Mouse (Mus musculus): ENCODE measurements around the gene Tmem169. TPM values are rescaled to one million over a fixed set of nuclear protein-coding genes. Genes with fewer than 3 reads are reported as not detected.

Gene Tmem169
- polyA plus RNA-seq, 1 experiment: not detected

GRCm38 (mm10) chr1:72255062-72255853 lies 28.9 kb upstream of the Tmem169 start:
- Histone ChIP-seq H3K27me3 (ENCODE audit: control insufficient read depth, insufficient read depth, low read length) (no peaks in the 10 kb centered on the region), H3K36me3 (ENCODE audit: control insufficient read depth, insufficient read depth, low read length) (no peaks in the 10 kb centered on the region), H3K4me3 (ENCODE audit: extremely low read depth, insufficient read depth, insufficient read length) (no peak overlapping the region), H3K27ac (ENCODE audit: insufficient read depth, low read length) (peak overlapping the region; percentile 14), H3K4me1 (ENCODE audit: control insufficient read depth, insufficient read depth, insufficient read length) (no peaks in the 10 kb centered on the region)
- DNase-seq (ENCODE audit: low read depth in 1 of 2, low spot score in 2 of 2): peak in 1 of 2 experiments; percentile 53
- WGBS: 14% methylated on average over 15 of the region's 15 CpGs
- TF ChIP-seq CTCF (IDR thresholded peaks at IDR 0.05; ENCODE audit: extremely low read depth, insufficient read depth, insufficient read length, insufficient replicate concordance): no peak
- TF ChIP-seq POLR2A (IDR thresholded peaks at IDR 0.05; ENCODE audit: low read depth, low read length): no peak; the same call in 1 of the 2 replicates

GRCm38 (mm10) chr1:72255854-72256175 lies 28.4 kb upstream of the Tmem169 start:
- Histone ChIP-seq H3K27ac (ENCODE audit: insufficient read depth, low read length) (no peak overlapping the region), H3K36me3 (ENCODE audit: control insufficient read depth, insufficient read depth, low read length) (no peaks in the 10 kb centered on the region), H3K27me3 (ENCODE audit: control insufficient read depth, insufficient read depth, low read length) (no peaks in the 10 kb centered on the region), H3K4me1 (ENCODE audit: control insufficient read depth, insufficient read depth, insufficient read length) (no peaks in the 10 kb centered on the region), H3K4me3 (ENCODE audit: extremely low read depth, insufficient read depth, insufficient read length) (no peak overlapping the region)
- 73% methylated on average over 11 of the region's 11 CpGs for WGBS
- no peak for DNase-seq (ENCODE audit: low read depth in 1 of 2, low spot score in 2 of 2)
- TF ChIP-seq POLR2A (IDR thresholded peaks at IDR 0.05; ENCODE audit: low read depth, low read length) (no peak), CTCF (IDR thresholded peaks at IDR 0.05; ENCODE audit: extremely low read depth, insufficient read depth, insufficient read length, insufficient replicate concordance) (no peak)

GRCm38 (mm10) chr1:72256381-72257256 lies 27.6 kb upstream of the Tmem169 start:
- Histone ChIP-seq H3K27ac (ENCODE audit: insufficient read depth, low read length) (no peak overlapping the region), H3K4me1 (ENCODE audit: control insufficient read depth, insufficient read depth, insufficient read length) (no peaks in the 10 kb centered on the region), H3K4me3 (ENCODE audit: extremely low read depth, insufficient read depth, insufficient read length) (no peak overlapping the region), H3K27me3 (ENCODE audit: control insufficient read depth, insufficient read depth, low read length) (no peaks in the 10 kb centered on the region), H3K36me3 (ENCODE audit: control insufficient read depth, insufficient read depth, low read length) (no peaks in the 10 kb centered on the region)
- no peak for DNase-seq (ENCODE audit: low read depth in 1 of 2, low spot score in 2 of 2)
- TF ChIP-seq POLR2A (IDR thresholded peaks at IDR 0.05; ENCODE audit: low read depth, low read length): no peak
- no peak for TF ChIP-seq CTCF (IDR thresholded peaks at IDR 0.05; ENCODE audit: extremely low read depth, insufficient read depth, insufficient read length, insufficient replicate concordance)
- WGBS: 91% methylated on average over 9 of the region's 9 CpGs

GRCm38 (mm10) chr1:72263099-72263498 lies 21.1 kb upstream of the Tmem169 start:
- TF ChIP-seq CTCF (IDR thresholded peaks at IDR 0.05; ENCODE audit: extremely low read depth, insufficient read depth, insufficient read length, insufficient replicate concordance) (no peak), POLR2A (IDR thresholded peaks at IDR 0.05; ENCODE audit: low read depth, low read length) (no peak)
- no peak for DNase-seq (ENCODE audit: low read depth in 1 of 2, low spot score in 2 of 2)
- Histone ChIP-seq H3K27ac (ENCODE audit: insufficient read depth, low read length) (no peak overlapping the region), H3K36me3 (ENCODE audit: control insufficient read depth, insufficient read depth, low read length) (no peaks in the 10 kb centered on the region), H3K4me3 (ENCODE audit: extremely low read depth, insufficient read depth, insufficient read length) (no peak overlapping the region), H3K27me3 (ENCODE audit: control insufficient read depth, insufficient read depth, low read length) (no peaks in the 10 kb centered on the region), H3K4me1 (ENCODE audit: control insufficient read depth, insufficient read depth, insufficient read length) (no peaks in the 10 kb centered on the region)
- WGBS: 94% methylated on average over 3 of the region's 3 CpGs

GRCm38 (mm10) chr1:72278085-72278484 lies 6.1 kb upstream of the Tmem169 start:
- 90% methylated on average over 3 of the region's 3 CpGs for WGBS
- TF ChIP-seq CTCF (IDR thresholded peaks at IDR 0.05; ENCODE audit: extremely low read depth, insufficient read depth, insufficient read length, insufficient replicate concordance) (no peak), POLR2A (IDR thresholded peaks at IDR 0.05; ENCODE audit: low read depth, low read length) (no peak)
- no peak overlapping the region for H3K4me3 ChIP-seq (ENCODE audit: extremely low read depth, insufficient read depth, insufficient read length)
- DNase-seq (ENCODE audit: low read depth in 1 of 2, low spot score in 2 of 2): no peak
- H3K4me1 ChIP-seq (ENCODE audit: control insufficient read depth, insufficient read depth, insufficient read length): no peaks in the 10 kb centered on the region
- no peaks in the 10 kb centered on the region for H3K27me3 ChIP-seq (ENCODE audit: control insufficient read depth, insufficient read depth, low read length)
- H3K36me3 ChIP-seq (ENCODE audit: control insufficient read depth, insufficient read depth, low read length): no peaks in the 10 kb centered on the region
- H3K27ac ChIP-seq (ENCODE audit: insufficient read depth, low read length): no peak overlapping the region

- H3K36me3 ChIP-seq (ENCODE audit: control insufficient read depth, insufficient read depth, low read length): no peaks in the 10 kb centered on the region
- H3K4me1 ChIP-seq (ENCODE audit: control insufficient read depth, insufficient read depth, insufficient read length): no peaks in the 10 kb centered on the region
- TF ChIP-seq POLR2A (IDR thresholded peaks at IDR 0.05; ENCODE audit: low read depth, low read length): no peak
- no peak for TF ChIP-seq CTCF (IDR thresholded peaks at IDR 0.05; ENCODE audit: extremely low read depth, insufficient read depth, insufficient read length, insufficient replicate concordance)
- no peak for DNase-seq (ENCODE audit: low read depth in 1 of 2, low spot score in 2 of 2)
- H3K27me3 ChIP-seq (ENCODE audit: control insufficient read depth, insufficient read depth, low read length): no peaks in the 10 kb centered on the region
- 85% methylated on average over 1 of the region's 1 CpGs for WGBS
- no peak overlapping the region for H3K4me3 ChIP-seq (ENCODE audit: extremely low read depth, insufficient read depth, insufficient read length)
- no peak overlapping the region for H3K27ac ChIP-seq (ENCODE audit: insufficient read depth, low read length)
Observed at GRCm38 (mm10) chr1:72282604-72283003, 1.6 kb upstream of the Tmem169 start.
